Mouse (Mus musculus) heart, postnatal 10 days (tissue): Measurements from ENCODE around the gene Rps21. TPM values are rescaled to one million over a fixed set of nuclear protein-coding genes. Genes with fewer than 3 reads are reported as not detected.

Source experiments
- microRNA-seq, 2 experiments: library from miRNA; unstranded; fragments of <30 nt; microRNA quantifications; one replicate each; pipeline ENCODE4 v1.2.0; 2022
- total RNA-seq, 2 experiments: library from RNA; stranded (reverse); gene quantifications; 2 replicates each; pipeline ENCODE4 v1.2.3; 2021

Gene Rps21
- total RNA-seq, 2 experiments from 2014 or later: 575 to 597 TPM

Small RNA genes lying within 50 kb of the gene (microRNA-seq; reads per million reads assigned to microRNA genes)
- 0 to 0.47 reads per million in 2 experiments for gene Mir3091

Other genes starting within 250 kb of the Rps21 start
- gene Lsm14b, start 232.4 kb upstream of the Rps21 start, total RNA-seq: 10 to 100 TPM; 50.7 to 52.8 TPM
- 100 to 1,000 TPM; 187 to 188 TPM for gene Psma7, start 214.9 kb upstream of the Rps21 start, total RNA-seq
- 1 to 10 TPM; 2.7 to 4.0 TPM for gene Ss18l1, start 214.9 kb upstream of the Rps21 start, total RNA-seq
- 10 to 100 TPM; 15.5 to 16.0 TPM for gene Mtg2, start 186.8 kb upstream of the Rps21 start, total RNA-seq
- gene Hrh3, start 152.9 kb upstream of the Rps21 start, total RNA-seq: not detected
- 10 to 100 TPM; 31.2 to 37.0 TPM for gene Osbpl2, start 138.1 kb upstream of the Rps21 start, total RNA-seq
- 10 to 100 TPM; 94.1 to 99.3 TPM for gene Adrm1, start 85.9 kb upstream of the Rps21 start, total RNA-seq
- gene Lama5, start 31.5 kb upstream of the Rps21 start, total RNA-seq: 10 to 100 TPM; 44.6 to 46.5 TPM
- gene Cables2, start 16.1 kb downstream of the Rps21 start, total RNA-seq: 10 to 100 TPM; 16.5 to 16.7 TPM
- not detected for gene Rbbp8nl, start 32.5 kb downstream of the Rps21 start, total RNA-seq
- 1 to 10 TPM; 1.0 to 1.2 TPM for gene Gata5, start 77.3 kb downstream of the Rps21 start, total RNA-seq
- 1 to 10 TPM in 1 of 2 experiments, under 1 TPM in 1; 0.15 to 1.2 TPM for gene Slco4a1, start 198.9 kb downstream of the Rps21 start, total RNA-seq
- gene Ntsr1, start 242.6 kb downstream of the Rps21 start, total RNA-seq: under 1 TPM; 0.12 TPM